Mouse (Mus musculus) testis, adult 2 months (tissue): ENCODE results near the gene Rab6a. TPM values are rescaled to one million over a fixed set of nuclear protein-coding genes. Genes with fewer than 3 reads are reported as not detected.

Source experiments
- H3K27ac ChIP-seq: fragments of 200-500 bp; 2 replicates; pipeline ENCODE4 v1.5.1; 2012; ENCODE audit warnings: low read depth, low read length; ENCODE audit not compliant: control insufficient read depth, insufficient read depth
- H3K27me3 ChIP-seq: fragments of 200-500 bp; 2 replicates; pipeline ENCODE4 v1.6.1; 2012; ENCODE audit warnings: mild to moderate bottlenecking, low read length, moderate library complexity; ENCODE audit not compliant: control insufficient read depth, insufficient read depth
- H3K36me3 ChIP-seq: fragments of 200-500 bp; 2 replicates; pipeline ENCODE4 v1.6.1; 2012; ENCODE audit warnings: mild to moderate bottlenecking, low read length; ENCODE audit not compliant: control insufficient read depth, insufficient read depth
- H3K4me1 ChIP-seq: fragments of 200-500 bp; 2 replicates; pipeline ENCODE4 v1.6.1; 2012; ENCODE audit warnings: low read length; ENCODE audit not compliant: control insufficient read depth, insufficient read depth
- H3K4me3 ChIP-seq: fragments of 200-500 bp; 2 replicates; pipeline ENCODE4 v1.5.1; 2012; ENCODE audit warnings: low read depth, mild to moderate bottlenecking, low read length, moderate library complexity, mixed read lengths; ENCODE audit not compliant: control insufficient read depth
- CTCF ChIP-seq: fragments of 200-500 bp; IDR thresholded peaks from 2 replicates; pipeline ENCODE4 v1.5.1; 2012; ENCODE audit warnings: low read depth, mild to moderate bottlenecking, inconsistent platforms, low read length, moderate library complexity; ENCODE audit not compliant: control insufficient read depth, insufficient read depth, insufficient replicate concordance
- POLR2A ChIP-seq: fragments of 200-500 bp; IDR thresholded peaks from 2 replicates; pipeline ENCODE4 v1.6.1; 2012; ENCODE audit warnings: low read depth, mild to moderate bottlenecking, inconsistent platforms, low read length, moderate library complexity; ENCODE audit not compliant: control insufficient read depth
- polyA plus RNA-seq: library from polyadenylated mRNA; depleted of rRNA; stranded (reverse); fragments of >200 nt; gene quantifications from 2 replicates; pipeline ENCODE4 v1.2.3, GENCODE M21; 2012

Rab6a gene
- polyA plus RNA-seq, 1 experiment: 17.2 TPM

GRCm38 (mm10) chr7:100645147-100645546 is 37.9 kb downstream of the Rab6a start:
- Histone ChIP-seq H3K27me3 (no peaks in the 10 kb centered on the region), H3K27ac (no peak overlapping the region), H3K4me3 (no peak overlapping the region), H3K36me3 (no peaks in the 10 kb centered on the region), H3K4me1 (no peaks in the 10 kb centered on the region)
- TF ChIP-seq CTCF (no peak; the same call in 1 of the 2 replicates), POLR2A (no peak)

- TF ChIP-seq CTCF (no peak), POLR2A (no peak)
- Histone ChIP-seq H3K4me3 (no peak overlapping the region), H3K36me3 (no peaks in the 10 kb centered on the region), H3K27me3 (no peaks in the 10 kb centered on the region), H3K4me1 (no peaks in the 10 kb centered on the region; the same call in 1 of the 2 replicates), H3K27ac (no peak overlapping the region)
Measured at GRCm38 (mm10) chr7:100649095-100649494, 41.9 kb downstream of the Rab6a start.

GRCm38 (mm10) chr7:100649826-100650225 is 42.6 kb downstream of the Rab6a start:
- no peak for TF ChIP-seq CTCF
- no peak for TF ChIP-seq POLR2A

GRCm38 (mm10) chr7:100650421-100650820 is 43.2 kb downstream of the Rab6a start:
- no peak for TF ChIP-seq CTCF
- H3K4me1 ChIP-seq: no peaks in the 10 kb centered on the region; the same call in 1 of the 2 replicates
- no peaks in the 10 kb centered on the region for H3K36me3 ChIP-seq
- no peak overlapping the region for H3K4me3 ChIP-seq
- H3K27ac ChIP-seq: no peak overlapping the region
- no peaks in the 10 kb centered on the region for H3K27me3 ChIP-seq

More at GRCm38 (mm10) chr7:100649826-100650225, 42.6 kb downstream of the Rab6a start:
- Histone ChIP-seq H3K27me3 (no peaks in the 10 kb centered on the region), H3K4me3 (no peak overlapping the region), H3K27ac (no peak overlapping the region), H3K4me1 (no peaks in the 10 kb centered on the region; the same call in 1 of the 2 replicates), H3K36me3 (no peaks in the 10 kb centered on the region)

GRCm38 (mm10) chr7:100651011-100651410 is 43.8 kb downstream of the Rab6a start:
- Histone ChIP-seq H3K4me3 (no peak overlapping the region), H3K27ac (no peak overlapping the region), H3K4me1 (no peaks in the 10 kb centered on the region; the same call in 1 of the 2 replicates), H3K36me3 (no peaks in the 10 kb centered on the region), H3K27me3 (no peaks in the 10 kb centered on the region)
- no peak for TF ChIP-seq CTCF

GRCm38 (mm10) chr7:100653480-100654266 is 46.5 kb downstream of the Rab6a start:
- TF ChIP-seq CTCF (no peak), POLR2A (no peak)
- Histone ChIP-seq H3K36me3 (no peaks in the 10 kb centered on the region), H3K4me3 (no peak overlapping the region), H3K27me3 (no peaks in the 10 kb centered on the region), H3K27ac (no peak overlapping the region), H3K4me1 (peaks cover 4% of the 10 kb centered on the region; the same call in 1 of the 2 replicates)

- Histone ChIP-seq H3K4me3 (no peak overlapping the region), H3K4me1 (peaks cover 4% of the 10 kb centered on the region; the same call in 1 of the 2 replicates), H3K27ac (no peak overlapping the region), H3K36me3 (no peaks in the 10 kb centered on the region), H3K27me3 (no peaks in the 10 kb centered on the region)
- TF ChIP-seq POLR2A (no peak), CTCF (no peak)
Measured at GRCm38 (mm10) chr7:100654441-100654840, 47.2 kb downstream of the Rab6a start.

- TF ChIP-seq POLR2A: no peak
- no peak for TF ChIP-seq CTCF
- no peak overlapping the region for H3K4me3 ChIP-seq
- H3K27ac ChIP-seq: no peak overlapping the region
- peaks cover 4% of the 10 kb centered on the region; the same call in 1 of the 2 replicates for H3K4me1 ChIP-seq
- no peaks in the 10 kb centered on the region for H3K36me3 ChIP-seq
- H3K27me3 ChIP-seq: no peaks in the 10 kb centered on the region
Measured at GRCm38 (mm10) chr7:100656739-100657138, 49.5 kb downstream of the Rab6a start.
